Mouse (Mus musculus): ENCODE data around the gene Nrxn2. TPM values are rescaled to one million over a fixed set of nuclear protein-coding genes. Genes with fewer than 3 reads are reported as not detected.

The Nrxn2 gene
- polyA plus RNA-seq, 1 experiment from 2014 or later: 1.4 TPM

GRCm38 (mm10) chr19:6471630-6472029, 53.1 kb downstream of the Nrxn2 start:
- no peak overlapping the region for H3K4me3 ChIP-seq (ENCODE audit: low read depth, low read length)
- 81% methylated on average over 5 of the region's 5 CpGs for WGBS
- H3K4me2 ChIP-seq (replicated peaks; ENCODE audit: low read depth): no peak overlapping the region

GRCm38 (mm10) chr19:6472821-6473220, 54.3 kb downstream of the Nrxn2 start:
- no peak overlapping the region for H3K27ac ChIP-seq (ENCODE audit: low read depth, low read length)
- H3K36me3 ChIP-seq (ENCODE audit: control insufficient read depth, insufficient read depth): no peaks in the 10 kb centered on the region
- H3K9me3 ChIP-seq (ENCODE audit: control insufficient read depth): no peaks in the 10 kb centered on the region
- no peak for ATAC-seq
- no peaks in the 10 kb centered on the region for H3K27me3 ChIP-seq (replicated peaks; ENCODE audit: control insufficient read depth, insufficient read depth, low read length)
- H3K9ac ChIP-seq (ENCODE audit: low read depth, low read length): no peak overlapping the region
- WGBS: 81% methylated on average over 9 of the region's 9 CpGs
- no peak for TF ChIP-seq CTCF (IDR thresholded peaks at IDR 0.05; ENCODE audit: low read depth)
- no peak overlapping the region for H3K4me2 ChIP-seq (replicated peaks; ENCODE audit: low read depth)
- no peaks in the 10 kb centered on the region for H3K4me1 ChIP-seq (replicated peaks; ENCODE audit: control insufficient read depth, insufficient read depth, low read length)
- H3K4me3 ChIP-seq (ENCODE audit: low read depth, low read length): no peak overlapping the region

More at GRCm38 (mm10) chr19:6471630-6472029, 53.1 kb downstream of the Nrxn2 start:
- no peaks in the 10 kb centered on the region for H3K9me3 ChIP-seq (ENCODE audit: control insufficient read depth)
- no peak overlapping the region for H3K9ac ChIP-seq (ENCODE audit: low read depth, low read length)
- no peaks in the 10 kb centered on the region for H3K4me1 ChIP-seq (replicated peaks; ENCODE audit: control insufficient read depth, insufficient read depth, low read length)
- no peaks in the 10 kb centered on the region for H3K36me3 ChIP-seq (ENCODE audit: control insufficient read depth, insufficient read depth)
- H3K27ac ChIP-seq (ENCODE audit: low read depth, low read length): no peak overlapping the region
- no peak for ATAC-seq
- H3K27me3 ChIP-seq (replicated peaks; ENCODE audit: control insufficient read depth, insufficient read depth, low read length): no peaks in the 10 kb centered on the region
- no peak for TF ChIP-seq CTCF (IDR thresholded peaks at IDR 0.05; ENCODE audit: low read depth)

DNA sequence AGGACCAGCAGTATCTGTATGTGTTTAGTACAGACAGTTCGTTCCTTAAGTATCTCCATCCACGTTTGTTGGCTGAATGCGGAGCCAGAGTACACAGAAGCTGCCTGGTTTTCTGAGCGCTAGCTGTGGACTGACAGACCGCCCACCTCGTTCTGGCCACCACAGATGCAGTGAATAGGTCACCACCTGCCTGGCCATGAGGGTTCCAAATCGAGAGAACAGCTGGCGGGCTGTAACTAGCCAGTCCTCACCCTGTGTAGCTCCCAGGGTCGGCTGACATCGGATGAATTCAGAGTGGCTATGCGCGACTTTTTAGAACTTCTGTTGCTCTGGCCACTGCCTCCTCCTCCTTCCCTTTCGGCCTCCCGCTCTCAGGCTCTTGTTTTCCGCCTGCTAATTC, 56.2 kb downstream of the Nrxn2 start:
- Histone ChIP-seq H3K4me2 (replicated peaks; ENCODE audit: low read depth) (no peak overlapping the region), H3K9me3 (ENCODE audit: control insufficient read depth) (no peaks in the 10 kb centered on the region), H3K36me3 (ENCODE audit: control insufficient read depth, insufficient read depth) (no peaks in the 10 kb centered on the region), H3K9ac (ENCODE audit: low read depth, low read length) (no peak overlapping the region), H3K4me3 (ENCODE audit: low read depth, low read length) (no peak overlapping the region), H3K27ac (ENCODE audit: low read depth, low read length) (no peak overlapping the region), H3K4me1 (replicated peaks; ENCODE audit: control insufficient read depth, insufficient read depth, low read length) (no peaks in the 10 kb centered on the region), H3K27me3 (replicated peaks; ENCODE audit: control insufficient read depth, insufficient read depth, low read length) (no peaks in the 10 kb centered on the region)
- ATAC-seq: no peak
- 43% methylated on average over 15 of the region's 15 CpGs for WGBS
- no peak for TF ChIP-seq CTCF (IDR thresholded peaks at IDR 0.05; ENCODE audit: low read depth)

DNA sequence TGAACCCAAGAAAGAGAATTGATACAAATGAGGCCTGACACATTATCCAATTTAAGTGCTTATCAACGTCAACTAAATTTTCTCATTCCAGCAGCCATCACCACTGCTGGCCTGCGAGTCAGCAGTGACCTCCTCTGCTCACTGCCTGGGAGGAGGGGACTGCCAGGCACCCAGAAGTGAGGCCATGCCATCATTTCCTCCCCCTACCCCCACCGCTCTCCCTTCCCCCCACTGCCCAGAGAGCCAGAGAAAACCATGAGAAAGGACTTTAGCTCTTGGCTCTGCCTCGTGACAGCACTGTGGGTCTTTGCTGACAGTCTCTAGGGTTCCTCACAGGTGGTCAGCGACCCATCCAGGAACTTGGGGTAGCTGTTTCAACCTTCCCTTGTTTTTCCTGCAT, 56.6 kb downstream of the Nrxn2 start:
- Histone ChIP-seq H3K4me2 (replicated peaks; ENCODE audit: low read depth) (no peak overlapping the region), H3K4me3 (ENCODE audit: low read depth, low read length) (no peak overlapping the region), H3K27me3 (replicated peaks; ENCODE audit: control insufficient read depth, insufficient read depth, low read length) (no peaks in the 10 kb centered on the region), H3K27ac (ENCODE audit: low read depth, low read length) (no peak overlapping the region), H3K4me1 (replicated peaks; ENCODE audit: control insufficient read depth, insufficient read depth, low read length) (no peaks in the 10 kb centered on the region), H3K36me3 (ENCODE audit: control insufficient read depth, insufficient read depth) (no peaks in the 10 kb centered on the region), H3K9ac (ENCODE audit: low read depth, low read length) (no peak overlapping the region), H3K9me3 (ENCODE audit: control insufficient read depth) (no peaks in the 10 kb centered on the region)
- WGBS: 49% methylated on average over 5 of the region's 5 CpGs
- no peak for ATAC-seq
- no peak for TF ChIP-seq CTCF (IDR thresholded peaks at IDR 0.05; ENCODE audit: low read depth)

DNA sequence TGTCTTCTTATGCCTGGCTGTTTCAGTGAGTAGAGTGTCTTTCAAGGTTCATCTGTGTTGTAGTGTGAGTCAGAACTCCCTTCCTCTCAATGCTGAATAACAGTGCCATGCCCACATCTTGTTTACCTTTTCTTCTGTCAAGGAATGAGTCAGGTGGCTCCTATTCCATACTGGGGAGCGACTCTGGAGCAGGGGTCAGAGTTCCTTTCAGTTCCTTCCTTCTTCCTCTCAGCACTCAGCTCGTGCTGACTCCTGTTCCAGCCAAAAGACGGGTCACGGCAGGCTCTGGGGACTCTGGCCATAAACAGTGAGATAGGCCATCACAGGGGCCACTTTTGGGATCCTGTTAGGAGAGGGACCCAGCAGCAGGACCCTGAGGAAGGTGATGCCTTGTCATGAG, 58.5 kb downstream of the Nrxn2 start:
- Histone ChIP-seq H3K4me3 (ENCODE audit: low read depth, low read length) (no peak overlapping the region), H3K4me2 (replicated peaks; ENCODE audit: low read depth) (no peak overlapping the region), H3K36me3 (ENCODE audit: control insufficient read depth, insufficient read depth) (no peaks in the 10 kb centered on the region), H3K9me3 (ENCODE audit: control insufficient read depth) (no peaks in the 10 kb centered on the region), H3K27ac (ENCODE audit: low read depth, low read length) (no peak overlapping the region), H3K4me1 (replicated peaks; ENCODE audit: control insufficient read depth, insufficient read depth, low read length) (no peaks in the 10 kb centered on the region), H3K9ac (ENCODE audit: low read depth, low read length) (no peak overlapping the region), H3K27me3 (replicated peaks; ENCODE audit: control insufficient read depth, insufficient read depth, low read length) (no peaks in the 10 kb centered on the region)
- TF ChIP-seq CTCF (IDR thresholded peaks at IDR 0.05; ENCODE audit: low read depth): no peak
- peak; percentile 87 for ATAC-seq
- WGBS: 13% methylated on average over 4 of the region's 4 CpGs

DNA sequence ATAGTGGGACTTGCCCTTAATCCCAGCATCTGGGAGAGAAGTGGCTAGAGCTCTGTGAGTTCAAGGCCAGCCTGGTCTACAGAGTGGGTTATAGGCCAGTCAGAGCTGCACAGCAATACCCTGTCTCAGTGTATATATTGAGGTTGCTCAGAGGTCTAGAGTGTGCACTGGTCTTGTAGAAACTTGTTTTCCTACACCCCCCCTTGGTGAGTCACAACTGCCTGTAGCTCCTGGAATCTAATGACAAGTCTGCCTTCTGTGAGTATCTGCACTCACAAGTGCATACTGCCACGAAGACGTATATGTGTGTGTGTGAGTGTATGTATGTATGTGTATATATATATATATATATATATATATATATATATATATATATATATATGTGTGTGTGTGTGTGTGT, 60.0 kb downstream of the Nrxn2 start:
- no peak overlapping the region for H3K27ac ChIP-seq (ENCODE audit: low read depth, low read length)
- H3K27me3 ChIP-seq (replicated peaks; ENCODE audit: control insufficient read depth, insufficient read depth, low read length): no peaks in the 10 kb centered on the region
- whole genome bisulfite sequencing: 90% methylated on average over 2 of the region's 2 CpGs
- ATAC-seq: no peak
- H3K36me3 ChIP-seq (ENCODE audit: control insufficient read depth, insufficient read depth): no peaks in the 10 kb centered on the region
- no peak overlapping the region for H3K4me2 ChIP-seq (replicated peaks; ENCODE audit: low read depth)
- no peak for TF ChIP-seq CTCF (IDR thresholded peaks at IDR 0.05; ENCODE audit: low read depth)
- no peaks in the 10 kb centered on the region for H3K4me1 ChIP-seq (replicated peaks; ENCODE audit: control insufficient read depth, insufficient read depth, low read length)
- no peak overlapping the region for H3K9ac ChIP-seq (ENCODE audit: low read depth, low read length)
- H3K9me3 ChIP-seq (ENCODE audit: control insufficient read depth): no peaks in the 10 kb centered on the region
- no peak overlapping the region for H3K4me3 ChIP-seq (ENCODE audit: low read depth, low read length)

GRCm38 (mm10) chr19:6482886-6483285, 64.4 kb downstream of the Nrxn2 start:
- H3K9ac ChIP-seq (ENCODE audit: low read depth, low read length): no peak overlapping the region
- H3K9me3 ChIP-seq (ENCODE audit: control insufficient read depth): no peaks in the 10 kb centered on the region
- H3K4me3 ChIP-seq (ENCODE audit: low read depth, low read length): no peak overlapping the region
- WGBS: 89% methylated on average over 6 of the region's 6 CpGs
- H3K4me1 ChIP-seq (replicated peaks; ENCODE audit: control insufficient read depth, insufficient read depth, low read length): no peaks in the 10 kb centered on the region
- no peaks in the 10 kb centered on the region for H3K36me3 ChIP-seq (ENCODE audit: control insufficient read depth, insufficient read depth)
- no peaks in the 10 kb centered on the region for H3K27me3 ChIP-seq (replicated peaks; ENCODE audit: control insufficient read depth, insufficient read depth, low read length)
- no peak overlapping the region for H3K4me2 ChIP-seq (replicated peaks; ENCODE audit: low read depth)
- no peak for TF ChIP-seq CTCF (IDR thresholded peaks at IDR 0.05; ENCODE audit: low read depth)
- no peak overlapping the region for H3K27ac ChIP-seq (ENCODE audit: low read depth, low read length)
- no peak for ATAC-seq

Data from intestine, postnatal 0 days (tissue).